Mouse (Mus musculus): ENCODE results near the gene Leng9. TPM values are rescaled to one million over a fixed set of nuclear protein-coding genes. Genes with fewer than 3 reads are reported as not detected.
"Not testable (repeated sequence)": the region's sequence is repeated elsewhere in the genome, so short reads cannot be mapped to it uniquely, and the experiment has no call there.

Leng9 gene
- polyA plus RNA-seq, 1 experiment from 2014 or later: 7.7 TPM

GRCm38 (mm10) chr7:4163571-4164072, 13.4 kb upstream of the Leng9 start:
- H3K4me3 ChIP-seq (ENCODE audit: low read depth, low read length): peak overlapping the region; percentile 54
- peak overlapping the region; percentile 85 for H3K4me2 ChIP-seq (replicated peaks; ENCODE audit: low read depth, low read length)
- TF ChIP-seq CTCF (IDR thresholded peaks at IDR 0.05) (no peak), EP300 (IDR thresholded peaks at IDR 0.05) (no peak)
- no peaks in the 10 kb centered on the region for H3K9me3 ChIP-seq (ENCODE audit: low read length)
- H3K9ac ChIP-seq (replicated peaks; ENCODE audit: low read depth): peak overlapping the region; percentile 55
- H3K27me3 ChIP-seq (replicated peaks; ENCODE audit: insufficient read depth, low read length): no peaks in the 10 kb centered on the region
- H3K36me3 ChIP-seq (ENCODE audit: insufficient read depth, low read length): no peaks in the 10 kb centered on the region
- 0% methylated on average over 11 of the region's 11 CpGs for WGBS
- peak; percentile 64 for DNase-seq (ENCODE audit: low spot score)
- no peaks in the 10 kb centered on the region; the same call in 1 of the 2 replicates for H3K4me1 ChIP-seq (ENCODE audit: insufficient read depth, low read depth, low read length)
- peak overlapping the region; percentile 71 for H3K27ac ChIP-seq (ENCODE audit: low read length)
- ATAC-seq: peak; percentile 57

- not testable (repeated sequence) for H3K9ac ChIP-seq (replicated peaks; ENCODE audit: low read depth); H3K4me2 ChIP-seq (replicated peaks; ENCODE audit: low read depth, low read length); H3K4me3 ChIP-seq (ENCODE audit: low read depth, low read length); H3K9me3 ChIP-seq (ENCODE audit: low read length); H3K36me3 ChIP-seq (ENCODE audit: insufficient read depth, low read length); ATAC-seq; H3K27me3 ChIP-seq (replicated peaks; ENCODE audit: insufficient read depth, low read length); H3K4me1 ChIP-seq (ENCODE audit: insufficient read depth, low read depth, low read length); DNase-seq (ENCODE audit: low spot score); H3K27ac ChIP-seq (ENCODE audit: low read length)
- TF ChIP-seq CTCF (IDR thresholded peaks at IDR 0.05): peak; percentile 11; the same call in 1 of the 2 replicates
- WGBS: 94% methylated on average over 4 of the region's 4 CpGs
These were observed 11.4 kb upstream of the Leng9 start for GRCm38 (mm10) chr7:4161596-4161995.

GRCm38 (mm10) chr7:4154976-4155375, 4.8 kb upstream of the Leng9 start:
- Histone ChIP-seq H3K4me1 (ENCODE audit: insufficient read depth, low read depth, low read length) (no peaks in the 10 kb centered on the region), H3K27me3 (replicated peaks; ENCODE audit: insufficient read depth, low read length) (no peaks in the 10 kb centered on the region), H3K27ac (ENCODE audit: low read length) (no peak overlapping the region), H3K9ac (replicated peaks; ENCODE audit: low read depth) (no peak overlapping the region), H3K4me3 (ENCODE audit: low read depth, low read length) (no peak overlapping the region), H3K4me2 (replicated peaks; ENCODE audit: low read depth, low read length) (no peak overlapping the region), H3K9me3 (ENCODE audit: low read length) (no peaks in the 10 kb centered on the region), H3K36me3 (ENCODE audit: insufficient read depth, low read length) (no peaks in the 10 kb centered on the region)
- no peak for DNase-seq (ENCODE audit: low spot score)
- ATAC-seq: no peak
- TF ChIP-seq EP300 (IDR thresholded peaks at IDR 0.05) (no peak), CTCF (IDR thresholded peaks at IDR 0.05) (no peak)
- 50% methylated on average over 4 of the region's 4 CpGs for WGBS

- TF ChIP-seq CTCF (IDR thresholded peaks at IDR 0.05) (no peak), EP300 (IDR thresholded peaks at IDR 0.05) (no peak)
- no peak for DNase-seq (ENCODE audit: low spot score)
These were observed 4.2 kb upstream of the Leng9 start for GRCm38 (mm10) chr7:4154356-4154755.

GRCm38 (mm10) chr7:4151241-4151640, 1.1 kb upstream of the Leng9 start:
- Histone ChIP-seq H3K27me3 (replicated peaks; ENCODE audit: insufficient read depth, low read length) (no peaks in the 10 kb centered on the region), H3K4me1 (ENCODE audit: insufficient read depth, low read depth, low read length) (peaks cover 6% of the 10 kb centered on the region; the same call in 1 of the 2 replicates), H3K4me2 (replicated peaks; ENCODE audit: low read depth, low read length) (peak overlapping the region; percentile 84), H3K36me3 (ENCODE audit: insufficient read depth, low read length) (peaks cover 15% of the 10 kb centered on the region), H3K9me3 (ENCODE audit: low read length) (no peaks in the 10 kb centered on the region), H3K4me3 (ENCODE audit: low read depth, low read length) (no peak overlapping the region), H3K9ac (replicated peaks; ENCODE audit: low read depth) (no peak overlapping the region), H3K27ac (ENCODE audit: low read length) (no peak overlapping the region)
- TF ChIP-seq EP300 (IDR thresholded peaks at IDR 0.05) (no peak), CTCF (IDR thresholded peaks at IDR 0.05) (no peak)
- DNase-seq (ENCODE audit: low spot score) (no peak), ATAC-seq (no peak)
- WGBS: 29% methylated on average over 22 of the region's 22 CpGs

More at GRCm38 (mm10) chr7:4154356-4154755, 4.2 kb upstream of the Leng9 start:
- Histone ChIP-seq H3K4me1 (ENCODE audit: insufficient read depth, low read depth, low read length) (no peaks in the 10 kb centered on the region), H3K4me2 (replicated peaks; ENCODE audit: low read depth, low read length) (no peak overlapping the region), H3K9ac (replicated peaks; ENCODE audit: low read depth) (no peak overlapping the region), H3K9me3 (ENCODE audit: low read length) (no peaks in the 10 kb centered on the region), H3K27ac (ENCODE audit: low read length) (no peak overlapping the region), H3K36me3 (ENCODE audit: insufficient read depth, low read length) (no peaks in the 10 kb centered on the region), H3K4me3 (ENCODE audit: low read depth, low read length) (no peak overlapping the region), H3K27me3 (replicated peaks; ENCODE audit: insufficient read depth, low read length) (no peaks in the 10 kb centered on the region)
- ATAC-seq: no peak
- 86% methylated on average over 5 of the region's 5 CpGs for WGBS

GRCm38 (mm10) chr7:4150811-4151221, 642 bp upstream of the Leng9 start:
- 13% methylated on average over 14 of the region's 14 CpGs for WGBS
- H3K9me3 ChIP-seq (ENCODE audit: low read length): no peaks in the 10 kb centered on the region
- peak overlapping the region; percentile 84 for H3K4me2 ChIP-seq (replicated peaks; ENCODE audit: low read depth, low read length)
- peak; percentile 70 for DNase-seq (ENCODE audit: low spot score)
- H3K9ac ChIP-seq (replicated peaks; ENCODE audit: low read depth): no peak overlapping the region
- peak; percentile 16; the same call in 1 of the 2 replicates for ATAC-seq
- peaks cover 17% of the 10 kb centered on the region for H3K36me3 ChIP-seq (ENCODE audit: insufficient read depth, low read length)
- H3K4me3 ChIP-seq (ENCODE audit: low read depth, low read length): peak overlapping the region; percentile 76
- no peak for TF ChIP-seq CTCF (IDR thresholded peaks at IDR 0.05)
- peaks cover 6% of the 10 kb centered on the region; the same call in 1 of the 2 replicates for H3K4me1 ChIP-seq (ENCODE audit: insufficient read depth, low read depth, low read length)
- H3K27ac ChIP-seq (ENCODE audit: low read length): peak overlapping the region; percentile 99; the same call in 1 of the 2 replicates
- H3K27me3 ChIP-seq (replicated peaks; ENCODE audit: insufficient read depth, low read length): no peaks in the 10 kb centered on the region
